Mouse (Mus musculus): ENCODE data around the gene Emc8.

Emc8 gene

GRCm38 (mm10) chr8:120642031-120642662, 26.2 kb downstream of the Emc8 start:
- no peak for DNase-seq (ENCODE audit: low read depth, low spot score)

GRCm38 (mm10) chr8:120641245-120641644, 27.1 kb downstream of the Emc8 start:
- DNase-seq (ENCODE audit: low read depth, low spot score) = no peak

GRCm38 (mm10) chr8:120634329-120634839, 34.0 kb downstream of the Emc8 start:
- no peak for DNase-seq (ENCODE audit: low read depth, low spot score)

- no peak for DNase-seq (ENCODE audit: low read depth, low spot score)
Observed at GRCm38 (mm10) chr8:120633665-120634271, 34.6 kb downstream of the Emc8 start.

GRCm38 (mm10) chr8:120632969-120633664, 35.3 kb downstream of the Emc8 start:
- DNase-seq (ENCODE audit: low read depth, low spot score) = no peak

GRCm38 (mm10) chr8:120631441-120632375, 36.7 kb downstream of the Emc8 start:
- no peak for DNase-seq (ENCODE audit: low read depth, low spot score)

GRCm38 (mm10) chr8:120630848-120631247, 37.5 kb downstream of the Emc8 start:
- DNase-seq (ENCODE audit: low read depth, low spot score) = no peak

- no peak for DNase-seq (ENCODE audit: low read depth, low spot score)
Observed at GRCm38 (mm10) chr8:120630031-120630430, 38.3 kb downstream of the Emc8 start.

GRCm38 (mm10) chr8:120627298-120627697, 41.1 kb downstream of the Emc8 start:
- no peak for DNase-seq (ENCODE audit: low read depth, low spot score)

GRCm38 (mm10) chr8:120626461-120626860, 41.9 kb downstream of the Emc8 start:
- DNase-seq (ENCODE audit: low read depth, low spot score) = peak; percentile 81

- DNase-seq (ENCODE audit: low read depth, low spot score) = no peak
Observed at GRCm38 (mm10) chr8:120623608-120624007, 44.8 kb downstream of the Emc8 start.

- no peak for DNase-seq (ENCODE audit: low read depth, low spot score)
Observed at GRCm38 (mm10) chr8:120622161-120622560, 46.2 kb downstream of the Emc8 start.

- no peak for DNase-seq (ENCODE audit: low read depth, low spot score)
Observed at GRCm38 (mm10) chr8:120620441-120620840, 47.9 kb downstream of the Emc8 start.

- DNase-seq (ENCODE audit: low read depth, low spot score) = no peak
Observed at GRCm38 (mm10) chr8:120619235-120620180, 48.9 kb downstream of the Emc8 start.

- peak; percentile 73 for DNase-seq (ENCODE audit: low read depth, low spot score)
Observed at GRCm38 (mm10) chr8:120618110-120618509, 50.3 kb downstream of the Emc8 start.

GRCm38 (mm10) chr8:120616663-120617626, 51.4 kb downstream of the Emc8 start:
- no peak for DNase-seq (ENCODE audit: low read depth, low spot score)

GRCm38 (mm10) chr8:120614491-120614890, 53.9 kb downstream of the Emc8 start:
- DNase-seq (ENCODE audit: low read depth, low spot score) = no peak

- DNase-seq (ENCODE audit: low read depth, low spot score) = no peak
Observed at GRCm38 (mm10) chr8:120610824-120611223, 57.5 kb downstream of the Emc8 start.

- DNase-seq (ENCODE audit: low read depth, low spot score) = no peak
Observed at GRCm38 (mm10) chr8:120607885-120608284, 60.5 kb downstream of the Emc8 start.
